Mouse (Mus musculus) Muller cell, postnatal 12 days (primary cell): ENCODE results near the gene C3ar1.

ENCODE experiments used
- DNase-seq: peaks from one replicate; pipeline ENCODE4 v3.0.0-alpha.2; 2015; ENCODE audit errors: inconsistent ontology term

Gene C3ar1

GRCm38 (mm10) chr6:122828086-122828485 is 27.9 kb downstream of the C3ar1 start:
- no peak for DNase-seq

- peak; percentile 87 for DNase-seq
Measured at GRCm38 (mm10) chr6:122825923-122826742, 29.8 kb downstream of the C3ar1 start.

DNA sequence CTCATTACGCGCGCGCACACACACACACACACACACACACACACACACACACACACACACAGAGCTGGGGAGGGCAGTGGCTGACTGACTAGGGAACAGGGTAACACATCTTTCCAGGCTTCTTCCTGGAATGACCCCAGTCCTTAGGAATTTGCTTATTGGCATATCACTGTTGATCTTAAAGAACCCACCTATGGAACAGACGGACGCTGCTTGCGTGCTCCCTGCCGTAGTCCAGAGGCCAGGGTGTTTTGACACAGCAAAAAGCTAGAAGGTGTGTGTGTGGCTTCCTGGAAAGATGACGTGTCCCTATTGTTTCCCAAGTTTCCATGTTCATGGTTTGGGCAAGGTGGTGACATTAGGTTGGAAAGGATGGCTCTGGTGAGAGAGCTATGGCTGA is 30.8 kb downstream of the C3ar1 start:
- DNase-seq: no peak

DNA sequence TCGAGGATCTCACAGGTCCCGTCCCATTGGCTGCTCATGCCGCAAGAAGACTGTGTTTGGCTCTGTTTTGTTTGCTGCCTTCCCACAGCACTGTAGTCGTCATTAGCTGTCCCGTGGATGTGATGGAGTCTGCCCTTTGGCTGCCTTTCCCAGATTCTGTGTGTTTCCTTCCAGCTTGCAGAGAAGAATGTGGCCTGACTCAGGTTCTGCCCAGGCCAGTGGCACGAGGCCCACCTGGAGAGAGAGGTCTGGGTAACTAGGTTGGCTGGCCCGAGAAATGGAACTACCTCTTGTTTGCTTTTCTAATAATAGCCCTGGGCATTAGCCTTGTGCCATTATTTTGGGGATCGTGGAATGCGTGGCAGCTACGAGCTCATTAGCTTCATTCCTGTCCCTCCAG is 31.9 kb downstream of the C3ar1 start:
- DNase-seq: peak; percentile 92

- DNase-seq: no peak
Measured at GRCm38 (mm10) chr6:122821822-122822221, 34.1 kb downstream of the C3ar1 start.

GRCm38 (mm10) chr6:122820799-122821650 is 34.9 kb downstream of the C3ar1 start:
- no peak for DNase-seq

- DNase-seq: peak; percentile 64
Measured at GRCm38 (mm10) chr6:122820071-122820798, 35.7 kb downstream of the C3ar1 start.

- DNase-seq: peak; percentile 84
Measured at GRCm38 (mm10) chr6:122819306-122820070, 36.5 kb downstream of the C3ar1 start, which contains the start of gene Foxj2. TSS of gene Foxj2 (plus strand) at chr6:122819914.

GRCm38 (mm10) chr6:122813640-122814039 is 42.3 kb downstream of the C3ar1 start:
- no peak for DNase-seq

DNA sequence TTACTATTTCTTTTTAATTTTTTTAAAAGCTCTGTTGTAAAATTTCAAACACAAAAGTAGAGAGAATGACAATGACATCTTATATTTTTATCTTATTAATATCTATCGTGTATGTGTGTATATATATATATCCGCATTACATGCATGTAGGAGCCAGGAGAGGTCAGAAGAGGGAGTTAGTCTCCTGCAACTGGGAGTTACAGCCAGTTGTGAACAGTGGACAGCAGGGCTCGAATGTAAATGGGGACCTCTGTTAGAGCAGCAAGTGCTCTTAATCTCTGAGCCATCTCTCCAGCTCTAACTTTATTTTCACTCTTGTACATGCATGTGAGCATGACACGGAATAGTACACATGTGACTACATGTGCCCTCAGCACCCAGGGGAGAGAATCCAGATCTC is 43.2 kb downstream of the C3ar1 start:
- DNase-seq: no peak

DNA sequence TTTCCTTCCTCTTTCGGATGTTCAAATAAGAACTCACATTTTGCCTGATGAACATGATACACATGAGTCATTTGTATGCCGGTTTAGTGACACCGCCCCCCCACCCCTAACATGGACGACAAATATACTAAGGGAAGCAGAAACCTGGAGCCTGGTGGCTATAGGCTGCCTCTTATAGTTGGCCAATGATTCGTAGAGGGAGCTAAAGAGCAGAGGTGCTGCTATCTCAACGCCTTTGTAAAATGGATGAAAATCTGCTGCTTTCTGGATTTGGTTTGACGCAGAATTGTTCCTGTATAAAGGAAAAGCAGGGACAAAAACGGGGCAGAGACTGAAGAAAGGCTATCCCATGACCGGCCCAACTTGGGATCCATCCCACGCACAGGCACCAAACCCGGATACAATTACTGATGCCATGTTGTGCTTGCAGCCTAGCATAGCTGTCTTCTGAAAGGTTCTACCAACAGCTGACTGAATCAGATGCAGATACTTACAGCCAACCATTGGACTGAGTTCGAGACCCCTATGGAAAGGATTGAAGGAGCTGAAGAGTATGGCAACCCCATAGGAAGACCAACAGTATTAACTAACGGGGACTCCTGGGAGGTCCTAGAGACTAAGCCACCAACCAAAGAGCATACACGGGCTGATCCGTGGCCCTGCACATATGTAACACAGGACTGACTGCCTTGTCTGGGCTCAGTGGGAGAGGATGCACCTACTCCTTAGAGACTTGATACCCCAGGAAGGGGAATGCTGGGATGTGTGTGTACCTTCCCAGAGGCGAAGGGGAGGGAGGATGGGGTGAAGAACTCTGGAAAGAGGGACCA is 44.0 kb downstream of the C3ar1 start:
- DNase-seq: peak; percentile 84

GRCm38 (mm10) chr6:122811280-122811652 is 44.7 kb downstream of the C3ar1 start:
- DNase-seq: peak; percentile 98

- DNase-seq: peak; percentile 100
Measured at GRCm38 (mm10) chr6:122810615-122811279, 45.2 kb downstream of the C3ar1 start.

- DNase-seq: peak; percentile 68
Measured at GRCm38 (mm10) chr6:122810022-122810614, 45.8 kb downstream of the C3ar1 start.

GRCm38 (mm10) chr6:122804418-122804817 is 51.5 kb downstream of the C3ar1 start:
- peak; percentile 64 for DNase-seq

DNA sequence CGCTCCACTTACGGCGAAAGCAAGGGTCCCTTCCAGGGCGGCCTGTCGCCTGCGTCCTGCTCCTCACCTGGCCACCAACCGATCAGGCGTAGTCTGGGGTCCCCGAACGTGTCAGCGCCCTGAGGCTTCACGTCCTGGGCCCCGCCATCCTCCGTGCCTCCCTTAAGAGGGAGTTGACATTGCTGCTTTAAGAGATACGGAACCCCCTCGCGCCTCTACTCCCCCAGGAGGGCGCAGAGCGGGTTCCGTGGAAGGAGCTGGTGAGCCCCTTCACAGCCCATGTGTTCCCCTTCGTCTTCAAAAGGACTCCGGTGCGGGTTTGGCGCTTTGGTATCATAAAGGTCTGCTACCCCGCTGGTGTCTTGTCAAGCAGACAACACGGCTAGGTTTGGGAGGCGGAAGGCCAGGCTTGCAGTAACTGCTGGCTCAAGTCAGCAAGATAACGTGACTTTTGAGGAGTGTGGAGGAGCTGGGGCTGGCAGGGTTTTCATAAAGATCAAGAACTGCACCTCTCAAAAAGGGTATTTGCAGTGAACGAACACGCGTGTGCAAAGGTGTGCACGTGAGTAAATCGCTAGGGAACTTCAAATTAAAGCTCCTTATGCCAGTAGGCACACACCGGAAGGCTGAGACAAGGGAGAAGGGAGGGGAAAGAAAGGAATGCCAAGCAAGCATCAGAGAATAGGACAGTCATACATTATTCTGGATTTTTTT is 54.0 kb downstream of the C3ar1 start:
- no peak for DNase-seq

- DNase-seq: peak; percentile 62
Measured at GRCm38 (mm10) chr6:122801301-122801800, 54.6 kb downstream of the C3ar1 start, which contains the start of gene Slc2a3. TSS of gene Slc2a3 (minus strand) at chr6:122801640.

DNA sequence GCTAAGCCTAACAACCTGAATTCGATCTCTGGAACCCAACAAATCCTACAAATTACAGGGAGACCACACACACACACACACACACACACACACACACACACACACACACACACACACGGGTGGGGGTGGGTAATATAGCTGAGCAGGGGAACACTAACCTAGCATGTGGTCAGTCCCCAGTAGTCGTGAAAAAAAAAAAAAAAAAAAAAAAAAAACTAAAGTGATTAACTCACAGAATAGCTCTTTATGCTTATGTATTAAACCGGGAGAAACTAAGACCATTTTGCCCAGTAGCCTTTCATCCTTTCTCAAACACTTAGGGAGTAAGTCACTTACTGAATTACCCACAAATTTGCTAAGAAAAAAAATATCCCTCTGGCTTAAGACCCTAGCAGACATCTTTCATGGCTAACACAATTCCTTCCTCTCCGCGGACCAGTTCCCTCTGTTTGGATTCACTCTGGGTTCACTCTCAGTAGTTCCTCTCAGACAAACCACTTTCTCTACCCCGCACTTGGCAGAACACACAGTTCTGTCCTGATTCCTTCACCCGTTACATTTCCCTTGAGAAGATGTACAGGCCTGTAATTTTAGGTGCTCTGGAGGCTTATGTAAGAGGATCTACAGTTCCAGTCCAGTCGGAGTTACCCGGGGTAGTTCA is 55.2 kb downstream of the C3ar1 start:
- DNase-seq: no peak
